Mouse (Mus musculus) hindbrain, embryonic 14.5 days (tissue): ENCODE results near the gene Aldh1b1. TPM values are rescaled to one million over a fixed set of nuclear protein-coding genes. Genes with fewer than 3 reads are reported as not detected.

Source experiments
- ATAC-seq: fragments of 200-750 bp; cut with Nextera tagmentation; 2 replicates; pipeline ENCODE4 v1.8.0; 2017; ENCODE audit warnings: moderate number of reproducible peaks, mild to moderate bottlenecking, moderate TSS enrichment, moderate library complexity; ENCODE audit not compliant: low FRiP score
- DNase-seq: peaks from one replicate; pipeline ENCODE4 v3.0.0-alpha.2; 2015; ENCODE audit warnings: low spot score
- H3K27ac ChIP-seq: fragments of 300-500 bp; sonication (generic); 2 replicates; pipeline ENCODE4 v1.5.1; 2014; ENCODE audit warnings: mild to moderate bottlenecking, moderate library complexity
- H3K27me3 ChIP-seq: fragments of 300-500 bp; sonication (generic); 2 replicates; pipeline ENCODE4 v1.6.1; 2014; ENCODE audit warnings: mild to moderate bottlenecking, low read length, mixed read lengths; ENCODE audit not compliant: control insufficient read depth, insufficient read depth
- H3K36me3 ChIP-seq: fragments of 300-500 bp; sonication (generic); replicated peaks from 2 replicates; pipeline ENCODE4 v1.6.1; 2014; ENCODE audit not compliant: control insufficient read depth, insufficient read depth
- H3K4me1 ChIP-seq: fragments of 300-500 bp; sonication (generic); replicated peaks from 2 replicates; pipeline ENCODE4 v1.6.1; 2014; ENCODE audit warnings: antibody characterized with exemption, low read length, mixed read lengths; ENCODE audit not compliant: control insufficient read depth, insufficient read depth
- H3K4me2 ChIP-seq: fragments of 300-500 bp; sonication (generic); replicated peaks from 2 replicates; pipeline ENCODE4 v1.6.1; 2014; ENCODE audit warnings: mild to moderate bottlenecking, moderate library complexity
- H3K4me3 ChIP-seq: fragments of 300-500 bp; sonication (generic); replicated peaks from 2 replicates; pipeline ENCODE4 v1.5.1; 2014; ENCODE audit warnings: mild to moderate bottlenecking, low read length
- H3K9ac ChIP-seq: fragments of 300-500 bp; sonication (generic); 2 replicates; pipeline ENCODE4 v1.6.1; 2014
- H3K9me3 ChIP-seq: fragments of 300-500 bp; sonication (generic); 2 replicates; pipeline ENCODE4 v1.6.1; 2016; ENCODE audit warnings: low read length; ENCODE audit not compliant: control insufficient read depth
- WGBS: fragments of 180-500 bp; shearing (Covaris S2); extraction: QIAGEN DNeasy Blood & Tissue Kit; methylation state at CpG from one replicate; pipeline ENCODE4 v1.1.7; 2014; 5-methylcytosine and 5-hydroxymethylcytosine counted together
- polyA plus RNA-seq: library from polyadenylated mRNA; unstranded; fragments of >200 nt; fragmentation: Nextera tagmentation; extraction: Ambion mirVana; gene quantifications from 2 replicates; pipeline ENCODE4 v1.2.1, GENCODE M21; 2014

Gene Aldh1b1
- polyA plus RNA-seq, 1 experiment from 2014 or later, result 9.6 TPM

- Histone ChIP-seq H3K4me1 (no peaks in the 10 kb centered on the region), H3K9me3 (no peaks in the 10 kb centered on the region), H3K4me3 (no peak overlapping the region), H3K36me3 (no peaks in the 10 kb centered on the region), H3K27me3 (no peaks in the 10 kb centered on the region), H3K27ac (no peak overlapping the region), H3K4me2 (no peak overlapping the region), H3K9ac (no peak overlapping the region)
- WGBS, result 82% methylated on average over 15 of the region's 15 CpGs
- no peak for DNase-seq
- no peak for ATAC-seq
These were observed 54.8 kb downstream of the Aldh1b1 start for GRCm38 (mm10) chr4:45853496-45854246.

Other genes starting within 250 kb of the Aldh1b1 start
- gene Igfbpl1, start 27.9 kb downstream of the Aldh1b1 start, polyA plus RNA-seq, result 53.9 and 60.9 TPM in 2 replicates
- gene Stra6l, start 49.6 kb downstream of the Aldh1b1 start, polyA plus RNA-seq, result 0.23 and 0.50 TPM in 2 replicates
- 0.40 and 0.59 TPM in 2 replicates for gene Ccdc180, start 91.3 kb downstream of the Aldh1b1 start, polyA plus RNA-seq
- gene Tdrd7, start 166.3 kb downstream of the Aldh1b1 start, polyA plus RNA-seq, result 32.6 and 36.4 TPM in 2 replicates
- gene Tmod1, start 239.9 kb downstream of the Aldh1b1 start, polyA plus RNA-seq, result 1.9 TPM in 2 replicates